Mouse (Mus musculus) frontal cortex, postnatal 14 days (tissue): ENCODE measurements around the gene Cst13.
"Not testable (repeated sequence)": the region's sequence is repeated elsewhere in the genome, so short reads cannot be mapped to it uniquely, and the experiment has no call there.

Experiments used
- DNase-seq, 2 experiments: peaks; one replicate each; pipeline ENCODE4 v3.0.0; 2022; ENCODE audit warnings: low spot score in 2 of 2

Gene Cst13

DNA sequence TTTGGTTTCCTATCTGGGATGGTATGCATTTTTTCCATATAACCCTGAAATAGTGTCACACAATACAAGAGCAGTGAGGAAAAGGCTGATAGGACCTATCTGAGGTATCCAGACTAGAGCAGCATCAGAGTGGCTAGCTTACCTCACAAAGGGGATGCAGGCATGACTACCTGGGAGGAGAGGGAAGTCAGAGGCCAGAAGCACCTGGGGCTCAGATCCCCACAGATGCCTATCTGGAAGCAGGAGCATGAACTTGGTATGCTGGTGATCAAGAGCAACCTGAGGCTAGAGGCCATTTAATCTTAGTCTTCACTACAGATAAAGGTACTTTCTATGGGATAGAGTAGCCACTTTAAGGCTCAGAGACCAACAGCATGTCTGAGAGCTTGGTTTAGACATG is at the start of gene Cst13:
Gene Cst13, plus strand, starts transcription at position 173 of the 400 bp plus-strand sequence.
- no peak for DNase-seq

DNA sequence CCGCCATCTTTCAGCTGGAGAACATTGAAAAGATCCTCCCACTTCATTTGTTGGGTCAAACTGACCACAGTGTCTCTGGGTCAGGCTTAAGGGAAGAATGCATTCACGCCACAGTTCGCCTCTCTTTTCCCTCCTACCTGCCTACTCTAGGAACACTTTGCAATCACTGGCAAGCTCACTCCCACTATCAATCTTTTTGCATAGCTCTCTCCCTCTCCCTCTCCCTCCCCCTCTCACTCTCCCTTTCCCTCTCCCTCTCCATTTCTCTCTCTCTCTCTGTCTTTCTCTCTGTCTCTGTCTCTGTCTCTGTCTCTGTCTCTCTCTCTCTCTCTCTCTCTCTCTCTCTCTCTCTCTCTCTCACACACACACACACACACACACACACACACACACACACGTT is 48.5 kb upstream of the Cst13 start, which contains the start of gene Cst11:
Gene Cst11, minus strand, starts transcription at position 101 of the 400 bp plus-strand sequence.
- not testable (repeated sequence) for DNase-seq

DNA sequence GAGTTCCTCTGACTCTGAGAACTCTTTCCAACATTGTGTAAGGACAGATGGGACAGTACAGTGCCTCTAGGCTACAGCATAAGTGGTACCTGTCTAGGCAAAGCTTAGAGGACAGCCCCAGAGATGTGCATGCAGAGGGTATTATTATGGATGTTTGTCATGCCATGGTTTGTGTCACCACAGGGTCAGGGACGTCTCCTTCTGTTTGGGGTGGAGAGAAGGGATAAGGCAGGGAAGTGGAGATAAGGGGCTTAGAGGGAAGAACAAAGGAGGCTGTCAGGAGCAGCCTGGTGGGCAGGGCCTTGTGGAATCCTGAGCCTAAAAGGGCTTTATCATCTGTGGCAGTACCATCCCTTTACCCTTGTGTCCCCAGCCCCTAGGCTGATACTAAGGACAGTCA is 38.2 kb upstream of the Cst13 start, which contains the start of gene 8030411F24Rik:
Gene 8030411F24Rik, plus strand, starts transcription at position 301 of the 400 bp plus-strand sequence.
- DNase-seq: no peak

DNA sequence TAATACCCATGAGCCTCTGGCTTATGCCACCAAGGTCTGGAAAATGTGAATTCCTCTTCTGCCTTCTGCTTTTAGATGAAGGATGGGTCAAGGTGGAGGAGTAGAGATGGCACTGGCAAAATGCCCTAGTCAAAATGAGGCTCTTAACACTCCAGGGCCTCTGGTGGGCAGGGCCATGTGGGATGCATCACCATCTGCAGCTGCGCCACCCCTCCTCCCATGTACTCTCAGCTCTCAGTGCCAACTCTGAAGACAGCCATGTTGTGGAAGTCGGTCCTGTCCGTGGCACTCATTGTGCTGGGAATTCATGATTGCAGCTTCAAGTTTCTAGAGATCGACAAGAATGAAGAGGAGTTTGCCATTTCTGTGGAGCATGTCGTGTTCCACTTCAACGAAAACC is 30.7 kb upstream of the Cst13 start, which contains the start of gene Cst12:
Gene Cst12, plus strand, starts transcription at position 220 of the 400 bp plus-strand sequence.
- DNase-seq: no peak

DNA sequence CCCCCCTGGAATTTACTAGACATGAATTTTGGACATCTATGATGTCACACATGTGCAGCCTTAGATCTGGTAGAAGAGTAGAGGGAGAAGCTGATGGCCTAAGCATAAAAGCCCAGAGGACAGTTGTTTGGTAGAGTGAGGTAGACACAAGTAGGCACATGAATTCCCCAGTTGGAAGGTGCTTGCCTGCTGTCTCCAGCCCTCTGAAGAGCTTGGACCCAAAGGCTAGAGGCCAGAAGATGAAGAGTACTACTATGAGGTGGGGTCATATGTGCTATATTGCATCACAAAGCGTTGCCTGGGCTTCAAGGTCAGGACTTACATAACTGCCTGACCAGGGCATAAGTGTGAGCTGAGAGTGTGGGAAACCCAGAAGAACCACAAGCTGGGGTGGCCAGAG is 21.4 kb upstream of the Cst13 start, which contains the start of gene Cst8:
Gene Cst8, plus strand, starts transcription at position 301 of the 400 bp plus-strand sequence.
- DNase-seq: no peak

DNA sequence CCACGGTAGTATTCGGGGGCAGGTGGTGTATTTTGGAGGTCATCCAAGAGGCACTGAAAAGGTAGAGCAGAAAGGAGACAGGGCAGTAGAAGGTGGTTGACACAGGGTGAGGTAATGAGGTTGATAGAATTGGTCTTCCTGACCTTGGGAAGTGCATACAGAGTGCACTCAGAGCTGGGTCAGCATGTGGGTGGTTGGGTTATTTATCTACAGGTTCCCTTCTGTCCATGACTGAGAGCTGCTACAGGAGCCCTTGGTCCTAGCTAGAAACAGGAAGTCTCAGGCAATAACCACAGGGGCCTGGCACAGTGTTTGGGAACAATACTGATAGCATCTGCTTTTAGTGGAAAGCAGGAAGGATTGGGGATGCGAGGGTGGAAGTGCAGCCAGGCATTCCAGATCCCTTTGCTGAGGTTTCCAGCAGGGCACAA is 18.4 kb upstream of the Cst13 start:
- DNase-seq: no peak

DNA sequence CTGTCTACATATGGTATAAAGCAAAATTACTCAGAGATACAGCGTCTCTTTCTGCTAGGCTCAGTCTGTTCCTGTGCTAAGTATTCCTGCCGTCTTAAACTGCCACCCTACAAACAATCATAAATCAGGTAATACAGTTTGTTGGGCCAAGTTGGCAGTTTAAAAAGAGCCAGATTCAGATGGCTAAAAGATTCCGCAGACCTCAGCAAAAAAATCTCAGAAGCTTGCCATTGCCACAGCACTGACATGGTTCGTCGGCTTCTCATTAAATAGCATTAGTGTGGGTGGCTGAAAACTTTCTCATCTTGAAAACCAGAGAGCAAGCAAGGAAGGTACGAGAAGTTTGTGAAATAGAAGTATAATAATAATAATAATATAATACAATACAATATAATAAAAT is 13.2 kb upstream of the Cst13 start:
- no peak for DNase-seq

DNA sequence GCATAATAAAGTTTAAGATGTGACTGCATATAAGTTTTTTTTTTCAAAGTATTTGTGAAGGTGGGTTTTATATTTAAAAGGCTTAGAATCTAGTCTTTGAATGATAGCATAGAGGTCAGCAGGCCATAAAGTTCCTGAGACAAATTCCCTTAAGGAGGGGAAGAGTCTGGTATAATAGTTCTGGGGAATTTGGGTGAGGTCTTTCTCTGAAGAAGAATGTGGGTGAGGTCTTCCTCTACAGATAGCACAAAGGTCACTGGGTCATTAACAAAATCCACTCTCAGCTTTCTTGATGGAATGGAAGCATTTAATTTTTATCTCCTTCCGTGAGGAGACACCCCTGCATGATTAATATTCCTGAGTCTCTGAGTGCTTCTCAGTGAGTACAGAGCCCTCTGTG is 6.1 kb downstream of the Cst13 start:
- no peak for DNase-seq

DNA sequence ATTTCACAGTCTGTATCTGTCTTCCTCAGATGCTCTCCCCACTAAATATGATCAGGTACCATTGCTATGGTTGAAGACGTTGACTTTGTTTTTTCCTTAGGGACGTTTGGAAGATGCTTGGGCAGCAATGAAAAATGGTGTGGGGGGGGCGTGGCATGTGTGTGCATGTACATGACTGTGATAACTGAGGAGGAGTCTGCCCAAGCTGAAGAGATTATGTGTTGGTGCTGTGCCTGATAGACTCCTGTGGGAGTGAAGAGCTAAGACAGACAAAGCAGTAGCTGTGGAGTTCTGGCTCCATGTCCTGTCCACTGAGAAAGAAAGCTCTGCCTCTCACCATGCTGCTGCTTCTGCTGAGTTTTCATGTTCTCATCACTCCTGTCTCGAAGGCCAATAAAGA is 15.0 kb downstream of the Cst13 start, which contains the start of gene Cst9:
Gene Cst9, plus strand, starts transcription at position 236 of the 400 bp plus-strand sequence.
- DNase-seq: no peak

DNA sequence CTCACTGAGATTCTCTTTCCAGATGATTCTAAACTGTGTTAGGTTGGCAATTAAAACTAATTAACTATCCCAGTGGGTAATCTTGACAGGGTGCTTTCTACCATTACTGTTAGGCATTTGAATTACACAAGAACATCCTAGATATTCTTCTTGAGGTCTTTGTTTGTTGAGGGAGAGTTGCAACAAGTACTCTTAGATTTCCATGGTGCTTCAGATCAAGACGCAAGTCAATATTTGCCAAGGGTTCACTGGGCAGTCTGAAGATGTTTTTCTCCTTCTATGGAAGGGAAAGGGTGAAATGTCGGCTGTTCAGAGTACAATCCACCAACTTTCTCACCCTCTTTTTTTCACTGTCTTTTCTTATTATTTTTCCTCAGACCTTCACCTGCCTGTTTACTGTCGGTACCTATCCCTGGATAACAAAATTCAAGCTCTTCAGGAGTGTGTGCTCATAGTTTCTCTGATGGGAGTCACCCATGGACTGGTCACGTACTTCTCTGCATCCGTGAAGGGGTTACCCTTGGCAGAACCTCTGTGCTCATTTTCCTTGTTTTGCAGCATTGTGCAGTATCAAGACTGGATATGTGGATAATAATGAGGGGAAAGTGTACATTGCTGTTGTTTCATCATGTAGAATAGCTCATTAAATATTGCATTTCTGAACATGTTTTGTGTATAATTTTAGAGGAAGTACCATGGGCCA is 18.3 kb downstream of the Cst13 start:
- no peak for DNase-seq

DNA sequence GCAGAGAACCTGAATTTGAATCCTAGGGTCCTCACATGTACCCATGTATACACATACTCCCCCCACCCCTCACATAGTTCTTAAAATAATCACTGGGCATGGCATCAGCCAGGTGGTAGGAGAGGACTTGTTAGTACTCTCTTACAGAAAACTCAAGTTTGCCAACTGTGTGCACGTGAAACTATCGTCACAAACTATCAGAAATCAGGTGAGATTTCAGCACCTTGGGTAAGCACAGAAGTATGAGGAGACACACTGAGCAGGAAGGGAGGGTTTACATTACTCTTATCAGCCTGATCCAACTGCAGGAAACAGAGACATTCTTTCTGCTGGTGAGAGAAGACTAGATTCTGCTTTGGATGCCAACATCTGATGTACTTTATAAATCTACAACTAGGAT is 19.3 kb downstream of the Cst13 start:
- DNase-seq: no peak

DNA sequence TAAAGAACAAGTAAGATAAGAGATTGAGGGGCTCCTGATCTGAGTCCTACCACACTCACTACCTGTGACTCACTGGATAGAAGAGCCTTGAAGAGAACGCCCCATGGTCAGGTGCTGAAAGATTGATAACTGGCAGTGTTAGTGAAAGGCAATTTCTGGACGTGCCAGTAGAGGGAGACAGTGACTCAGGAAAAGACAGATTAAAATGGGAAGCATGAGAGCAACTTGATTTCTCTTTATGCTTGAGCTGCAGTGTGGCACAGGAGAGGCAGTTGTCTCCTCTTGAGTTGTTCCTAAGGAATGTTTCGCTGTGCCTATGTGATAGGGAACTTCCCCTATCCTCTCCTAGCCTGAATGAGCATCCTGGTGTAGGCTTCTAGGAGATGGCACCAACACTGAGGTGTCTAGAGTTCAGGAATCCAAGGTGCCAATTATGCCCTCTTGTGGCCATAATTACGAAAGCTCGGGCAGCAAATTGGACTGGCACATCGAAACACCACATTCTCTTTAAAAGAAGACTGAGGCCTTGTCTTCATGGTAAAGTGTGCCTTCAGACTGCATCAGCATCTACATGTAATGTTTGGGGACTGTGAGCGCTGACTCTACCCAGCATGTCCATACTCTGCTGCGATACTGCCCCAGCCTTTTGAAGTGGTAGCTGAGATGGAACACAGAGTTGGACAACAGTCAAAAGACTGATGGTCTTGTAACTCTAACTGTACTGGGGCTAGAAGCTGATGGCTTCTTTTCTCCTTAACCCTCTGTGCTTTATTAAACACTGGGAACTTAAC is 31.4 kb downstream of the Cst13 start:
- DNase-seq: peak; percentile 64 to 85

DNA sequence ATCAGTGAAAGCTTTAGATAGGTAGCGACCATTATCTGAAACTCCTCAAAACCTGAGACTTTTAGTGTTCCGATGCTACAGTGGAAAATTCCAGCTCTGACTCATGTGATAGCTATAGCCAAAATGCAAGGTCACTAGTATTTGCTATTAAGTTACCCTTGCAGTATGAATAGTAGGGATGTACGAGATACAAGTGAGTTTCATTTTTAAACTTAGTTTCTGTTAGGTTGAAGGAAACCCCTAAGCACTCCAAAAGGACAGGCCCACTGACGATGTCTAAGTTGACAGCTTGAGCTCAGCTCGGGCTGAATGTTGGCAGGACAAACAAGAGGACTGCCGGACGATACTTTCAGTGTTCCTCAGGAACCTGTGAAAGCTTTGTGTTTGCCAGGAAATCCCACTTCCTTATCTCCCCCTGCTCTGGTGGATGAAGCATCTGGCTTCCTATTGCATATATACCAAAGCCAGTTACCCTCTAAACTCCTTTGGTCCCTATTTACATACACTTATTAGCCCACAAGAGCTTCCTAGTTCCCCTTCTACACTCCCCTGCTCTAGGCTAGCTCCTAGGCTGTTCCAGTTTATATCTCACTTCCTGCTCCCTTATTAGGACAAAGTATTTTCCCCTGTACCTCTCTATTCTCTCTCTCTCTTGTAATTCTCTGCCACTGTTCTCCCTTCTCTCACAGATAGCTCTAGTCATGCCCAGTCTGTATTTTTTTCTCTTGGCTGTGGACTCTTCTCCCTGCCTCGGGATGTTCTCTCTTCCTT is 36.9 kb downstream of the Cst13 start:
- DNase-seq: no peak

DNA sequence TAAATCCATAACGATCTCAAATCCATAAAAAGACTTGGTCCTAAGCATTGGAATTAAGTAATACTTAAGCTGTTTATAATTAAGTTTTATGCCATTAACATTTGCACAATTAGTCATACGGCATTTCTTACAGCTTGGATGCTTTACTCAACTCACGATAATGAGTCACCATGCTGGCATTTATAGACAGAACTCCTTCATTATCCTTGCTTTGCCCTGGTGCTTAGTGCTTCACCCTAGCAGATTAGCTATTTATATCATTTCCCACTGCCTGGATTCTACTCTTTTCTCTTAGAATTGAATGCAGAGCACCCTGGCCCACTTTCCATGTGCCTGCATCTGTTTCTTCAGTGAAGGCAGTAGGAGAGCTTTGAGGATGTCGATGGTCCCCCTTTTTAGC is 37.6 kb downstream of the Cst13 start:
- no peak for DNase-seq

DNA sequence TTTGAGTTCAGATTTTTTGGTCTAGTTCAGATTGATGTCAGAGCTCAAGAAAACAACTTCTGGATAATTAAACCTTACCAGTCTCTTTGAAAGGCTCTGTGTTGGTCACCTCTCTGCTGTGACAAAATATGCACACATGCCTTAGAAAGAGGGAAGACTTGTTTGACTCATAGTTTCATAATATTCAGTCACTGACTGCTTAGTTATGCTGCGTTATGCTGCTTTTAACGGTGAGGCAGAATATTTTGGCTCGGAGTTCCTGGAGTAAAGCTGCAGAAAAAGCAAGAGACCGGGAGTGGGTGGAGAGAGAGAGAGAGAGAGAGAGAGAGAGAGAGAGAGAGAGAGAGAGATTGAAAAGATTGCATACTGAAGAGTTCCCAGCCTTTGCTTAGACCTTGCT is 41.1 kb downstream of the Cst13 start:
- DNase-seq: no peak

DNA sequence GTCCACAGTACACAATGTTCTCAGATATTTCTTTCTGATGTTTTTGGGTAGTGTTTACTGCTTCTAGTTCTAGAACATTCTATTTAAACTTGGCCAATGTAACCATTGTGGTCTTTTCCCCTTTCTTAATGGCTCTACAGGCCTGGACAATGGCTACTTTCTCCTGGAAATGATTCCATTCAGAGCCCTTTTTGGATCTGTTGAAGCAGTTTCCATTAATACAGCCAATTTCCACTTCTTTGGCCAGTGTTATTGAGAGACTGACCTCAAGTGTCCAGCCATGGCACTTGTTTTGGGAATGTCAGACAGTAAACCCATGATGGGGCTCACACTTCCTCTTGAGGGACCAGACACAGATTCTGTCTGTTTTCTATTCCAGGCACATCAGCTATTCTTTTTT is 41.8 kb downstream of the Cst13 start:
- no peak for DNase-seq

DNA sequence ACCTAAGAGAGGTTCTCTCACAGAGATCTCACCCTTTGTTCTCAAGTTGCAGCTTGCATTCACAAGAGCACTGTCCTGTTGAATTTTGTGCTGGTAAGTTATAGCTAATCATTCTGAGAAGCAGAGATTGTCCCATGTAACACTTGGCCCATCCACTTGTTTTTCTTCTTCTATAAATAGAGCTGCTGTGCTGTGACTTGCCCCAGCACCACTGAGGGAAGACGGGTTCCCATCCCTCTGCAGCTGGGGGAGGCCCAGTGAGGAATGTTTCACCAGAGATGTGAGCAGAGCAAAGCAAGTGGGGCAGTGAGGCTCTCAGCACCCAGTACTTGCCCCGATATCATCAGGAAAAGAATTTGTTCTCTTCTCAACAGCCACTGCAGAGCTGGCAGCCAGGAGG is 45.1 kb downstream of the Cst13 start, which contains the start of gene 9230104L09Rik:
Gene 9230104L09Rik, minus strand, starts transcription at position 73 of the 400 bp plus-strand sequence.
- no peak for DNase-seq

DNA sequence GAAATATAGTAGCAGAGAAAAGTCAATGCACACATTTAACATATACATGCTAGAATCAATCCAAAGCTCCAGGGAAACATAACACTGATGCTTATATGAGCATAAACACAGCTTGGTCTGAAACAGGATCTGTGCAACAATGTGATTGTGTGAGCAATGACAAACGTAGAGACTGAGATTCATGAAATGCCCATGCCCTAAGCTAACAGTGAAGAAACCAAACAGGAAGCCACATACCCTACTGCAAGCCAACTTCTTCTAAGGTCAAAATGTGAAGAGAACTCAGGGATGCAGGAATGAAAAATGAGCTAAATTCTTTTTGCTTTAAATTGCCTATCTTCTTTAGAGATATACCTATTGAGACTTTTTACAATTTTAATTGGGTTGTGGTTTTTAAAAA is 49.1 kb downstream of the Cst13 start:
- DNase-seq: no peak

DNA sequence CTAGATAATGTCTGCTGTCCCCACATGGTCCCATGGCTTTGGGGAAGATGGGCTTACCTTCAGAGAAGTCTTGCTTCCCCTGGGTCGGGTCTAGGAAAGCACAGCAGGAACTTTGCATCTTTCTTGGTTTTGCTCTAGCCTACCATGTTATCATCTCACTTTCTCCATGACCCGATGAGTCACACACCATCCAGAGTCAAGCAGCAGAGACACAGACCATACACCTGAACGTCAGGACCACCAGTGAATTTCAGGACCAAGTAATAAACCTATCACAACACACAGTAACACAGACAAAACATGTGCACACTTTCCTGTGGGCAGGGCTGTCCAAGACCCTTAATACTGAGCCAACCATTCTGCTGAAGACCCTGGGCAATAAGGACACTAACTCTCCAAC is 50.6 kb downstream of the Cst13 start:
- no peak for DNase-seq

DNA sequence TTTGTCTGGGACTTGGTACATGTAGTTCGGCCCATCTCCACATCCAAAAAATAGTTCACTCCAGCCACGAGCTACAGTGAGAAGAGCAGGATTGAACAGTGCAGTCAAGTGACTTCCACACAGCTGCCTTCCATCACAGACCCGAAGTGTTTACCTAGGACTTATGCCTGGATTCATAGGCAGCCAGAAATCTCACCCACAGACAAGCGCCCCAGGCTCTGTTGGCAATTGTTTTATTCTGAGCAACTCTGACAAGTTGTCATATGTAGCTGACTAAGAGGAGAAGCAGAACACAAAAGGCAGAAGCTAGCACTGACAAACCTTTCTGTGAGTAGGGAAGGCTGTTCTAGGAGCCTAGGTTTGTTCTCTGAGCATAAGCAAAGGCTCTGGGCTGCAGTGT is 53.0 kb downstream of the Cst13 start:
- DNase-seq: no peak

DNA sequence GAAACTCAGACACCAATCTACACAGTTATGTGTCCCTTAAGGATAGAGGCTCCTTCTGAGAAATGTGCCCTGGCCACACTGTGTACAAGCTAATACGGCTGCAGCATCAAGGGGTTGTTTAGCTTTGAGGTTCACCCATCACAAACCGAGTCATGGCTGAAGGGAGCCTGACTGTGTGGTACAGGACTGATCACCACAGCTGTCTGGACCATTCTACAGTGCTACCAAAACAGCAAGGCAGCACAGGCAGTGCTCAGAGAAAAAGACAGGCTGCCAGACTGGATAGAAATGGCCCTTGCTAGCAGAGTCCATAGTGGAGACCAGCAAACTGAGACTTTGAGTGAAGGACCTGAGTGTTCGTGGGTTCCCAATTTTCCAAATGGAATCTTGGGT is 54.3 kb downstream of the Cst13 start:
- no peak for DNase-seq
